Mouse (Mus musculus) CH12.LX (cell line): ENCODE measurements around the gene Lef1. TPM values are rescaled to one million over a fixed set of nuclear protein-coding genes. Genes with fewer than 3 reads are reported as not detected.

Experiments used
- DNase-seq: peaks from one replicate; pipeline ENCODE4 v3.0.0-alpha.2; 2013; ENCODE audit errors: extremely low read depth
- H3K27ac ChIP-seq: 2 replicates; pipeline ENCODE4 v1.5.1; 2012; ENCODE audit warnings: low read depth, mild to moderate bottlenecking, control low read depth, moderate library complexity; ENCODE audit not compliant: insufficient read depth
- H3K27me3 ChIP-seq: replicated peaks from 2 replicates; pipeline ENCODE3; 2012; ENCODE audit warnings: inconsistent platforms
- H3K36me3 ChIP-seq, 2 experiments: replicated peaks in 1 of 2; 2 replicates each; pipeline versions ENCODE3 to v1.6.1; 2012; ENCODE audit warnings: inconsistent platforms in 1 of 2, low read length in 1 of 2, mild to moderate bottlenecking in 1 of 2, mixed read lengths in 1 of 2, moderate library complexity in 1 of 2; ENCODE audit not compliant: control insufficient read depth in 1 of 2, insufficient read depth in 1 of 2
- H3K4me1 ChIP-seq, 2 experiments: 2 replicates each; pipeline ENCODE4 v1.6.1; 2012; ENCODE audit warnings: inconsistent platforms in 1 of 2, moderate library complexity in 1 of 2; ENCODE audit not compliant: insufficient read depth in 2 of 2, control insufficient read depth in 1 of 2
- H3K4me2 ChIP-seq: 2 replicates; pipeline ENCODE4 v1.6.1; 2012; ENCODE audit warnings: low read depth, mild to moderate bottlenecking, control low read depth; ENCODE audit not compliant: poor library complexity, insufficient read depth, severe bottlenecking
- H3K4me3 ChIP-seq, 3 experiments: fragments of 150-350 bp in 1 of 3; sonication (generic) in 1 of 3; replicated peaks in 1 of 3; 2 replicates each; pipeline versions ENCODE3 to v1.5.1; 2011 to 2012; ENCODE audit warnings: low read depth in 2 of 3, low read length in 2 of 3, mild to moderate bottlenecking in 2 of 3, moderate library complexity in 2 of 3, control low read depth in 1 of 3, improper control_type of control experiment in 1 of 3, inconsistent platforms in 1 of 3, mixed read lengths in 1 of 3; ENCODE audit not compliant: poor library complexity in 1 of 3
- H3K79me2 ChIP-seq: replicated peaks from 2 replicates; pipeline ENCODE4 v1.6.1; 2012; ENCODE audit warnings: mild to moderate bottlenecking, moderate library complexity; ENCODE audit not compliant: control insufficient read depth, poor library complexity, insufficient read depth, severe bottlenecking; ENCODE audit errors: extremely low read depth
- H3K9ac ChIP-seq: 2 replicates; pipeline ENCODE4 v1.6.1; 2012; ENCODE audit warnings: low read depth, mild to moderate bottlenecking, control low read depth, moderate library complexity; ENCODE audit not compliant: insufficient read depth
- H3K9me3 ChIP-seq: replicated peaks from 2 replicates; pipeline ENCODE3; 2012; ENCODE audit warnings: low read length, inconsistent platforms, mixed read lengths
- CHD1 ChIP-seq: IDR thresholded peaks from 2 replicates; pipeline ENCODE4 v1.6.1; 2012; ENCODE audit warnings: low read depth, low read length, improper control_type of control experiment, inconsistent platforms
- ELF1 ChIP-seq: IDR thresholded peaks from 2 replicates; pipeline ENCODE4 v1.6.1; 2014; ENCODE audit warnings: low read depth, mild to moderate bottlenecking, inconsistent platforms, low read length, improper control_type of control experiment
- EP300 ChIP-seq: IDR thresholded peaks from 2 replicates; pipeline ENCODE4 v1.6.1; 2011; ENCODE audit warnings: low read length, improper control_type of control experiment
- GABPA ChIP-seq: IDR thresholded peaks from 2 replicates; pipeline ENCODE4 v1.6.1; 2012; ENCODE audit warnings: low read depth, low read length, improper control_type of control experiment, inconsistent platforms; ENCODE audit not compliant: insufficient replicate concordance
- HCFC1 ChIP-seq: IDR thresholded peaks from 2 replicates; pipeline ENCODE4 v1.6.1; 2012; ENCODE audit warnings: low read depth, mild to moderate bottlenecking, inconsistent platforms, low read length, improper control_type of control experiment
- JUND ChIP-seq: conservative IDR thresholded peaks from 2 replicates; pipeline ENCODE4 v1.6.1; 2011; ENCODE audit warnings: low read depth, low read length, improper control_type of control experiment
- KAT2A ChIP-seq: IDR thresholded peaks from 2 replicates; pipeline ENCODE4 v1.6.1; 2012; ENCODE audit warnings: low read length, improper control_type of control experiment, inconsistent platforms; ENCODE audit not compliant: insufficient replicate concordance
- MAZ ChIP-seq: IDR thresholded peaks from 2 replicates; pipeline ENCODE4 v1.6.1; 2012; ENCODE audit warnings: low read depth, mild to moderate bottlenecking, inconsistent platforms, low read length, improper control_type of control experiment, moderate library complexity
- MYC ChIP-seq: IDR thresholded peaks from 2 replicates; pipeline ENCODE4 v1.6.1; 2011; ENCODE audit warnings: low read depth, mild to moderate bottlenecking, improper control_type of control experiment, low read length
- NELFE ChIP-seq: IDR thresholded peaks from 2 replicates; pipeline ENCODE4 v1.6.1; 2011; ENCODE audit warnings: low read depth, low read length, improper control_type of control experiment
- NRF1 ChIP-seq: IDR thresholded peaks from 2 replicates; pipeline ENCODE4 v1.6.1; 2014; ENCODE audit warnings: low read depth, mild to moderate bottlenecking, inconsistent platforms, low read length, improper control_type of control experiment, moderate library complexity
- POLR2A ChIP-seq: IDR thresholded peaks from 2 replicates; pipeline ENCODE4 v1.6.1; 2011; ENCODE audit warnings: low read depth, mild to moderate bottlenecking, improper control_type of control experiment, low read length
- POLR2AphosphoS2 ChIP-seq: IDR thresholded peaks from 2 replicates; pipeline ENCODE4 v1.6.1; 2011; ENCODE audit warnings: low read depth, low read length, improper control_type of control experiment
- RCOR1 ChIP-seq: conservative IDR thresholded peaks from 2 replicates; pipeline ENCODE4 v1.6.1; 2012; ENCODE audit warnings: low read depth, mild to moderate bottlenecking, inconsistent platforms, low read length, improper control_type of control experiment
- SIN3A ChIP-seq: IDR thresholded peaks from 2 replicates; pipeline ENCODE4 v1.6.1; 2012; ENCODE audit warnings: low read length, improper control_type of control experiment, inconsistent platforms
- SMC3 ChIP-seq: IDR thresholded peaks from 2 replicates; pipeline ENCODE4 v1.6.1; 2011; ENCODE audit warnings: low read depth, low read length, improper control_type of control experiment
- TBP ChIP-seq: conservative IDR thresholded peaks from 2 replicates; pipeline ENCODE4 v1.6.1; 2011; ENCODE audit warnings: low read depth, low read length, improper control_type of control experiment
- USF1 ChIP-seq: IDR thresholded peaks from 2 replicates; pipeline ENCODE4 v1.6.1; 2014; ENCODE audit warnings: low read depth, mild to moderate bottlenecking, inconsistent platforms, low read length, improper control_type of control experiment
- USF2 ChIP-seq: conservative IDR thresholded peaks from 2 replicates; pipeline ENCODE4 v1.6.1; 2011; ENCODE audit warnings: low read depth, low read length, improper control_type of control experiment
- ZC3H11A ChIP-seq: IDR thresholded peaks from 2 replicates; pipeline ENCODE4 v1.6.1; 2012; ENCODE audit warnings: low read depth, mild to moderate bottlenecking, inconsistent platforms, low read length, improper control_type of control experiment
- ZMIZ1 ChIP-seq: IDR thresholded peaks from 2 replicates; pipeline ENCODE4 v1.6.1; 2012; ENCODE audit warnings: low read depth, mild to moderate bottlenecking, inconsistent platforms, low read length, improper control_type of control experiment
- dilution Hi-C: fragments of 300-500 bp; cut with MboI; formaldehyde crosslinking; loops from 2 replicates; pipeline ENCODE4 v1.14.3; 2020; ENCODE audit warnings: low sequenced_read_pairs; ENCODE audit not compliant: extremely low pct_unique_long_range_greater_than_20kb, extremely low pct_ligation_motif_present
- in situ Hi-C: fragments of 300-500 bp; cut with MboI; formaldehyde crosslinking; loops from 3 replicates; pipeline ENCODE4 v1.14.3; 2019; ENCODE audit warnings: low sequenced_read_pairs, low pct_ligation_motif_present, low pct_unique_long_range_greater_than_20kb, mixed read lengths
- polyA plus RNA-seq: library from polyadenylated mRNA; unstranded; fragments of >175 nt; gene quantifications from 2 replicates; pipeline ENCODE4 v1.2.1, GENCODE M21; 2012; ENCODE audit warnings: low read depth; ENCODE audit not compliant: insufficient read length
- total RNA-seq, 2 experiments: library from RNA; depleted of rRNA; stranded (reverse); fragments of 300-350 nt in 1 of 2; fragments of >200 nt in 1 of 2; gene quantifications; 2 replicates each; pipeline ENCODE4 v1.2.3; 2012 to 2014

The Lef1 gene
- total and polyA plus RNA-seq, 3 experiments, result 1.8 to 14.5 (median 4.4) TPM

DNA sequence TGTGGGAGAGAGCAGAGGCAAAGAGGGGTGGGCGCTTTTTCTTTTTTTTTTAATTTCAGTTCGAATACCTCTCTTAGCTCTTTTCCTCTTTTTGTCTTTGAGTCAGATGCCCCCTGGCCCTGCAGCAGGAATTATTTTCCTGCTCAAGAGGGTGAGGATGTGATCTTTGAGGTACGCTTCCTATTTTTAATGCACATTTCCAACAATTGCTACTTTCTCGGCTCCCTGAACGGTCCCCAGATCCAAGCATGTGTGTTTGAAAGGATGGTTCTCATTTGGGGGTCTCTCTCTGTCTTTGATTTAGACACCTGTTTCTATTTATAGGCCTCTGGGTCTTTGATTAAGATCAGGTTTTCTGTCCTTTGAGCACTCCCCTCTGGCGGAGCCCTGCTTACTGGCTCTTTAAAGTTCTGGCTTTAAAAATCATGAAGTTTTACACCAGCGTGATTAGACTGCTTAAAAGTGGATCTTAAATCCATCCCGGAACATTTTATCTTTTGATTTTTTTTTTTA is 86.3 kb downstream of the Lef1 start:
- Histone ChIP-seq H3K27me3 (peaks cover 2% of the 10 kb centered on the region), H3K27ac (no peak overlapping the region), H3K79me2 (no peaks in the 10 kb centered on the region; the same call in 1 of the 2 replicates), H3K4me1 (no peaks in the 10 kb centered on the region), H3K4me3 (no peak overlapping the region), H3K4me2 (no peak overlapping the region), H3K36me3 (peaks cover 7 to 20% of the 10 kb centered on the region in 2 experiments), H3K9ac (no peak overlapping the region), H3K9me3 (no peaks in the 10 kb centered on the region)
- no peak for DNase-seq
- in situ Hi-C loops (no loop called here), dilution Hi-C loops (no loop called here)
- no peak for TF ChIP-seq GABPA
- no peak for TF ChIP-seq SIN3A
- TF ChIP-seq USF1, result no peak
- no peak for TF ChIP-seq ELF1
- no peak for TF ChIP-seq TBP
- no peak for TF ChIP-seq NELFE
- TF ChIP-seq EP300, result no peak
- no peak for TF ChIP-seq KAT2A
- no peak for TF ChIP-seq POLR2AphosphoS2
- no peak for TF ChIP-seq MYC
- no peak for TF ChIP-seq NRF1

DNA sequence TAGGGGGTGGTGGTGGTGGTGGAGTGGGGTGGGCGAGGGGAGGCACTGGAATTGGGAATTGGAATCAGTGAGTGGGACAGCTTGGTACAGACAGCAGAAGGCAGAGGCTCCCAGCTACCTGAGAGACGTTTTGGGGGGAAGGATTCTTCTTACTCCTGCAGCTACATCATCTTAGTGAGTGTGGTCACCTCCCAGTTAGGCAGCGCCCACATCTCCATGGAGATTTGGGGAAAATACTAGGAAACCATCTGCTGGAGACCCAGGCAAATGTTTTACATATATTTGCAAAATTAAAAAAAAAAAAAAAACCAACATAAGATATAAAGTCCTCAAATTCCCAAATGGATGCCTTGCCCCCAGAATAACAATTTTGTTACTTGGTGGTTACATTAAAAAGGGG is 88.7 kb downstream of the Lef1 start:
- H3K79me2 ChIP-seq, result no peaks in the 10 kb centered on the region

More for the DNA sequence above, 88.7 kb downstream of the Lef1 start:
- no peak overlapping the region for H3K4me2 ChIP-seq
- peaks cover 5 to 20% of the 10 kb centered on the region in 2 experiments for H3K36me3 ChIP-seq
- no peaks in the 10 kb centered on the region for H3K4me1 ChIP-seq
- TF ChIP-seq SMC3, result no peak
- no peak for TF ChIP-seq SIN3A
- TF ChIP-seq MYC, result no peak
- no peak for TF ChIP-seq NRF1
- no peak for TF ChIP-seq ZMIZ1
- no peak for TF ChIP-seq CHD1
- no peak for TF ChIP-seq GABPA
- no peak for TF ChIP-seq POLR2A
- TF ChIP-seq TBP, result no peak
- no peak for TF ChIP-seq USF2
- no peak for TF ChIP-seq RCOR1
- no peak for TF ChIP-seq ZC3H11A
- TF ChIP-seq HCFC1, result no peak
- no peak for TF ChIP-seq EP300
- no peak for TF ChIP-seq MAZ
- TF ChIP-seq USF1, result no peak
- TF ChIP-seq JUND, result no peak
- TF ChIP-seq, all 38 proteins: peak for 0
- Histone ChIP-seq H3K27me3 (peaks cover 8% of the 10 kb centered on the region), H3K27ac (no peak overlapping the region), H3K9me3 (no peaks in the 10 kb centered on the region), H3K9ac (no peak overlapping the region), H3K4me3 (no peak overlapping the region)
- DNase-seq, result no peak
- in situ Hi-C loops, result no loop called here
- dilution Hi-C loops, result no loop called here
